Mouse (Mus musculus): ENCODE data around the gene Gm10644. TPM values are rescaled to one million over a fixed set of nuclear protein-coding genes. Genes with fewer than 3 reads are reported as not detected.

The Gm10644 gene
- polyA plus RNA-seq, 1 experiment from 2014 or later, result 0.85 TPM

DNA sequence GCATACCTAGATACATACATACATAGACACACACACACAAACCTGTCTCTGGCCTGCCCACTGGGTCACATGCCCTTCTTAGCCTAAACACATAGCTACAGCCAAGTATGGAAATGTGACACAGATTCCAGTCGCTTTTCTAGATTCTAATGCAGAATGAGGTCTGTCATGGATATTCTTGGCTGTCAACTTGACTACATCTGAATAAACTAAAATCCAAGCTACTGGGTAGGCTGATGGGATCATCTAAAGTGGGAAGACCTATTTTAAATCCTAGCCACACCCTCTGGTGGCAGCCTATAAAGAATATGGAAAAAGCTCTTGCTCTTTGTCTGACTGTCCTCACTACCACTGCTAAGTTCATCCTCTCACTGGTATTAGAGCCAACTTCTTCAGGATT, 12.6 kb downstream of the Gm10644 start:
- Histone ChIP-seq H3K36me3 (ENCODE audit: insufficient read depth, low read length) (peaks cover 19% of the 10 kb centered on the region), H3K4me3 (ENCODE audit: low read length) (no peak overlapping the region), H3K9me3 (ENCODE audit: low read length) (no peaks in the 10 kb centered on the region), H3K27ac (ENCODE audit: low read length) (no peak overlapping the region), H3K27me3 (ENCODE audit: insufficient read depth, low read length) (no peaks in the 10 kb centered on the region), H3K4me2 (replicated peaks; ENCODE audit: low read depth, low read length) (no peak overlapping the region), H3K4me1 (ENCODE audit: insufficient read depth, low read length) (no peaks in the 10 kb centered on the region), H3K9ac (replicated peaks; ENCODE audit: low read length) (no peak overlapping the region)
- WGBS, result 82% methylated on average over 1 of the region's 1 CpGs
- no peak for ATAC-seq (ENCODE audit: low FRiP score, low TSS enrichment)

- ATAC-seq (ENCODE audit: low FRiP score, low TSS enrichment), result no peak
- H3K9ac ChIP-seq (replicated peaks; ENCODE audit: low read length), result no peak overlapping the region
- H3K4me3 ChIP-seq (ENCODE audit: low read length), result no peak overlapping the region
- no peaks in the 10 kb centered on the region for H3K9me3 ChIP-seq (ENCODE audit: low read length)
- H3K4me1 ChIP-seq (ENCODE audit: insufficient read depth, low read length), result no peaks in the 10 kb centered on the region
- H3K4me2 ChIP-seq (replicated peaks; ENCODE audit: low read depth, low read length), result no peak overlapping the region
- no peaks in the 10 kb centered on the region for H3K27me3 ChIP-seq (ENCODE audit: insufficient read depth, low read length)
- H3K36me3 ChIP-seq (ENCODE audit: insufficient read depth, low read length), result peaks cover 26% of the 10 kb centered on the region
- no peak overlapping the region for H3K27ac ChIP-seq (ENCODE audit: low read length)
- WGBS, result 65% methylated on average over 6 of the region's 6 CpGs
Observed at GRCm38 (mm10) chr8:83941066-83941677, 13.8 kb downstream of the Gm10644 start.

- WGBS, result 92% methylated on average over 15 of the region's 15 CpGs
- Histone ChIP-seq H3K9ac (replicated peaks; ENCODE audit: low read length) (no peak overlapping the region), H3K4me2 (replicated peaks; ENCODE audit: low read depth, low read length) (no peak overlapping the region), H3K9me3 (ENCODE audit: low read length) (no peaks in the 10 kb centered on the region), H3K4me1 (ENCODE audit: insufficient read depth, low read length) (no peaks in the 10 kb centered on the region), H3K4me3 (ENCODE audit: low read length) (no peak overlapping the region), H3K27me3 (ENCODE audit: insufficient read depth, low read length) (no peaks in the 10 kb centered on the region), H3K36me3 (ENCODE audit: insufficient read depth, low read length) (peaks cover 52% of the 10 kb centered on the region), H3K27ac (ENCODE audit: low read length) (no peak overlapping the region)
- no peak for ATAC-seq (ENCODE audit: low FRiP score, low TSS enrichment)
Observed at GRCm38 (mm10) chr8:83938330-83938729, 16.7 kb downstream of the Gm10644 start.

- no peak for ATAC-seq (ENCODE audit: low FRiP score, low TSS enrichment)
- H3K4me2 ChIP-seq (replicated peaks; ENCODE audit: low read depth, low read length), result no peak overlapping the region
- H3K9ac ChIP-seq (replicated peaks; ENCODE audit: low read length), result no peak overlapping the region
- H3K27me3 ChIP-seq (ENCODE audit: insufficient read depth, low read length), result no peaks in the 10 kb centered on the region
- WGBS, result 87% methylated on average over 7 of the region's 7 CpGs
- no peaks in the 10 kb centered on the region for H3K4me1 ChIP-seq (ENCODE audit: insufficient read depth, low read length)
- no peak overlapping the region for H3K4me3 ChIP-seq (ENCODE audit: low read length)
- no peak overlapping the region for H3K27ac ChIP-seq (ENCODE audit: low read length)
- peaks cover 58% of the 10 kb centered on the region for H3K36me3 ChIP-seq (ENCODE audit: insufficient read depth, low read length)
- no peaks in the 10 kb centered on the region for H3K9me3 ChIP-seq (ENCODE audit: low read length)
Observed at GRCm38 (mm10) chr8:83937645-83938044, 17.4 kb downstream of the Gm10644 start.

GRCm38 (mm10) chr8:83935435-83935834, 19.6 kb downstream of the Gm10644 start:
- H3K9ac ChIP-seq (replicated peaks; ENCODE audit: low read length), result no peak overlapping the region
- no peaks in the 10 kb centered on the region for H3K27me3 ChIP-seq (ENCODE audit: insufficient read depth, low read length)
- no peaks in the 10 kb centered on the region for H3K9me3 ChIP-seq (ENCODE audit: low read length)
- H3K4me2 ChIP-seq (replicated peaks; ENCODE audit: low read depth, low read length), result no peak overlapping the region
- H3K4me1 ChIP-seq (ENCODE audit: insufficient read depth, low read length), result no peaks in the 10 kb centered on the region
- ATAC-seq (ENCODE audit: low FRiP score, low TSS enrichment), result no peak
- 93% methylated on average over 8 of the region's 8 CpGs for WGBS
- peaks cover 80% of the 10 kb centered on the region for H3K36me3 ChIP-seq (ENCODE audit: insufficient read depth, low read length)
- no peak overlapping the region for H3K27ac ChIP-seq (ENCODE audit: low read length)
- H3K4me3 ChIP-seq (ENCODE audit: low read length), result no peak overlapping the region

- ATAC-seq (ENCODE audit: low FRiP score, low TSS enrichment), result no peak
- peaks cover 84% of the 10 kb centered on the region for H3K36me3 ChIP-seq (ENCODE audit: insufficient read depth, low read length)
- H3K4me3 ChIP-seq (ENCODE audit: low read length), result no peak overlapping the region
- H3K4me1 ChIP-seq (ENCODE audit: insufficient read depth, low read length), result no peaks in the 10 kb centered on the region
- no peak overlapping the region for H3K27ac ChIP-seq (ENCODE audit: low read length)
- H3K9me3 ChIP-seq (ENCODE audit: low read length), result no peaks in the 10 kb centered on the region
- H3K27me3 ChIP-seq (ENCODE audit: insufficient read depth, low read length), result no peaks in the 10 kb centered on the region
- no peak overlapping the region for H3K4me2 ChIP-seq (replicated peaks; ENCODE audit: low read depth, low read length)
- no peak overlapping the region for H3K9ac ChIP-seq (replicated peaks; ENCODE audit: low read length)
- 95% methylated on average over 2 of the region's 2 CpGs for WGBS
Observed at GRCm38 (mm10) chr8:83934994-83935393, 20.0 kb downstream of the Gm10644 start.

- Histone ChIP-seq H3K36me3 (ENCODE audit: insufficient read depth, low read length) (peaks cover 91% of the 10 kb centered on the region), H3K27ac (ENCODE audit: low read length) (no peak overlapping the region), H3K27me3 (ENCODE audit: insufficient read depth, low read length) (no peaks in the 10 kb centered on the region), H3K4me1 (ENCODE audit: insufficient read depth, low read length) (no peaks in the 10 kb centered on the region), H3K4me3 (ENCODE audit: low read length) (no peak overlapping the region), H3K9ac (replicated peaks; ENCODE audit: low read length) (no peak overlapping the region), H3K4me2 (replicated peaks; ENCODE audit: low read depth, low read length) (no peak overlapping the region), H3K9me3 (ENCODE audit: low read length) (no peaks in the 10 kb centered on the region)
- ATAC-seq (ENCODE audit: low FRiP score, low TSS enrichment), result no peak
- 89% methylated on average over 5 of the region's 5 CpGs for WGBS
Observed at GRCm38 (mm10) chr8:83934222-83934621, 20.8 kb downstream of the Gm10644 start.

- H3K9me3 ChIP-seq (ENCODE audit: low read length), result no peaks in the 10 kb centered on the region
- no peaks in the 10 kb centered on the region for H3K27me3 ChIP-seq (ENCODE audit: insufficient read depth, low read length)
- no peak for ATAC-seq (ENCODE audit: low FRiP score, low TSS enrichment)
- H3K4me1 ChIP-seq (ENCODE audit: insufficient read depth, low read length), result peaks cover 17% of the 10 kb centered on the region
- 36% methylated on average over 7 of the region's 7 CpGs for WGBS
- H3K36me3 ChIP-seq (ENCODE audit: insufficient read depth, low read length), result peaks cover 44% of the 10 kb centered on the region
- no peak overlapping the region for H3K4me3 ChIP-seq (ENCODE audit: low read length)
- 0 out of 2 replicates have a peak overlapping the region, but pooled peaks have one; percentile 8 for H3K9ac ChIP-seq (replicated peaks; ENCODE audit: low read length)
- H3K4me2 ChIP-seq (replicated peaks; ENCODE audit: low read depth, low read length), result no peak overlapping the region
- no peak overlapping the region for H3K27ac ChIP-seq (ENCODE audit: low read length)
Observed at GRCm38 (mm10) chr8:83926266-83926665, 28.7 kb downstream of the Gm10644 start.

DNA sequence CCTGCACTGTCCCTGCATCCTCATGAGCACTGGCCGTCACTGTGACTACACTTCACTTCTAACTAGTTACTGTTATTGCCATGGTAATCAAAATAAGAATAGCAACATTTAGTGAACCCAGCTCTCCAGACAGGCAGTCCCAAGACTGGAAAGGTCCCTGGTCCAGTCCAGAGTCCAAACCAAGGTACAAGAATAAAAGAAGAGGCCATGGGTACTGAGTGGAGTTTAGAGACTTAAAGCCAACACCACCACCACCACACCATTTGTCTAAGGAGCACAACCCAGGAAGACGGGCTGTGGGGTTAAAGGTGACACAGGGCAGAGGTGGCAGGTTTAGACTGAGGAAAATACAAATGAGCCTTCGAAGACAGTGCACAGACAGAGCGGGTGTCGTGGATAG, 30.4 kb downstream of the Gm10644 start:
- H3K27ac ChIP-seq (ENCODE audit: low read length), result no peak overlapping the region
- H3K9ac ChIP-seq (replicated peaks; ENCODE audit: low read length), result no peak overlapping the region
- H3K9me3 ChIP-seq (ENCODE audit: low read length), result no peaks in the 10 kb centered on the region
- no peak for ATAC-seq (ENCODE audit: low FRiP score, low TSS enrichment)
- H3K36me3 ChIP-seq (ENCODE audit: insufficient read depth, low read length), result peaks cover 43% of the 10 kb centered on the region
- no peak overlapping the region for H3K4me2 ChIP-seq (replicated peaks; ENCODE audit: low read depth, low read length)
- H3K4me3 ChIP-seq (ENCODE audit: low read length), result no peak overlapping the region
- H3K27me3 ChIP-seq (ENCODE audit: insufficient read depth, low read length), result no peaks in the 10 kb centered on the region
- peaks cover 17% of the 10 kb centered on the region for H3K4me1 ChIP-seq (ENCODE audit: insufficient read depth, low read length)
- WGBS, result 75% methylated on average over 5 of the region's 5 CpGs

GRCm38 (mm10) chr8:83922727-83923126, 32.3 kb downstream of the Gm10644 start:
- H3K9me3 ChIP-seq (ENCODE audit: low read length), result no peaks in the 10 kb centered on the region
- no peak overlapping the region for H3K9ac ChIP-seq (replicated peaks; ENCODE audit: low read length)
- H3K27me3 ChIP-seq (ENCODE audit: insufficient read depth, low read length), result no peaks in the 10 kb centered on the region
- no peak overlapping the region for H3K27ac ChIP-seq (ENCODE audit: low read length)
- peaks cover 17% of the 10 kb centered on the region for H3K4me1 ChIP-seq (ENCODE audit: insufficient read depth, low read length)
- peaks cover 47% of the 10 kb centered on the region for H3K36me3 ChIP-seq (ENCODE audit: insufficient read depth, low read length)
- H3K4me2 ChIP-seq (replicated peaks; ENCODE audit: low read depth, low read length), result no peak overlapping the region
- no peak for ATAC-seq (ENCODE audit: low FRiP score, low TSS enrichment)
- 88% methylated on average over 8 of the region's 8 CpGs for WGBS
- no peak overlapping the region for H3K4me3 ChIP-seq (ENCODE audit: low read length)
